Mouse (Mus musculus) midbrain, embryonic 14.5 days (tissue): Measurements from ENCODE around the gene Mok. TPM values are rescaled to one million over a fixed set of nuclear protein-coding genes. Genes with fewer than 3 reads are reported as not detected.
A peak's percentile ranks its signal among the peaks of the same experiment; 100 is the strongest.

ENCODE experiments used
- ATAC-seq: fragments of 200-750 bp; cut with Nextera tagmentation; 2 replicates; pipeline ENCODE4 v1.8.0; 2017; ENCODE audit warnings: moderate number of reproducible peaks, moderate library complexity; ENCODE audit not compliant: low FRiP score, low TSS enrichment
- DNase-seq: peaks from one replicate; pipeline ENCODE4 v3.0.0-alpha.2; 2015
- H3K27ac ChIP-seq: fragments of 300-500 bp; sonication (generic); replicated peaks from 2 replicates; pipeline ENCODE4 v1.5.1; 2014; ENCODE audit warnings: mild to moderate bottlenecking, low read depth, low read length, moderate library complexity
- H3K27me3 ChIP-seq: fragments of 300-500 bp; sonication (generic); 2 replicates; pipeline ENCODE4 v1.6.1; 2014; ENCODE audit warnings: low read length, control low read depth, mixed read lengths; ENCODE audit not compliant: control insufficient read depth, insufficient read depth
- H3K36me3 ChIP-seq: fragments of 300-500 bp; sonication (generic); 2 replicates; pipeline ENCODE4 v1.6.1; 2014; ENCODE audit warnings: low read length, control low read depth; ENCODE audit not compliant: control insufficient read depth, insufficient read depth
- H3K4me1 ChIP-seq: fragments of 300-500 bp; sonication (generic); 2 replicates; pipeline ENCODE4 v1.6.1; 2014; ENCODE audit warnings: mild to moderate bottlenecking, antibody characterized with exemption, low read length, control low read depth; ENCODE audit not compliant: control insufficient read depth, insufficient read depth
- H3K4me2 ChIP-seq: fragments of 300-500 bp; sonication (generic); 2 replicates; pipeline ENCODE4 v1.6.1; 2014; ENCODE audit warnings: mild to moderate bottlenecking, low read length, moderate library complexity
- H3K4me3 ChIP-seq: fragments of 300-500 bp; sonication (generic); replicated peaks from 2 replicates; pipeline ENCODE4 v1.5.1; 2014; ENCODE audit warnings: low read depth, low read length
- H3K9ac ChIP-seq: fragments of 300-500 bp; sonication (generic); replicated peaks from 2 replicates; pipeline ENCODE4 v1.6.1; 2014; ENCODE audit warnings: mild to moderate bottlenecking, low read length, moderate library complexity
- H3K9me3 ChIP-seq: fragments of 300-500 bp; sonication (generic); 2 replicates; pipeline ENCODE4 v1.6.1; 2016; ENCODE audit warnings: low read length, control low read depth, mixed read lengths; ENCODE audit not compliant: control insufficient read depth
- WGBS: fragments of 180-500 bp; shearing (Covaris S2); extraction: QIAGEN DNeasy Blood & Tissue Kit; methylation state at CpG from one replicate; pipeline ENCODE4 v1.1.7; 2014; 5-methylcytosine and 5-hydroxymethylcytosine counted together
- polyA plus RNA-seq: library from polyadenylated mRNA; unstranded; fragments of >200 nt; fragmentation: Nextera tagmentation; extraction: Ambion mirVana; gene quantifications from 2 replicates; pipeline ENCODE4 v1.2.1, GENCODE M21; 2014

Gene Mok
- polyA plus RNA-seq, 1 experiment from 2014 or later = 15.9 TPM

GRCm38 (mm10) chr12:110775628-110776426 is 64.9 kb downstream of the Mok start:
- WGBS = 84% methylated on average over 5 of the region's 5 CpGs
- H3K4me2 ChIP-seq = no peak overlapping the region
- DNase-seq (no peak), ATAC-seq (no peak)
- H3K27ac ChIP-seq = no peak overlapping the region
- no peaks in the 10 kb centered on the region for H3K9me3 ChIP-seq
- peaks cover 17% of the 10 kb centered on the region; the same call in 1 of the 2 replicates for H3K36me3 ChIP-seq
- no peak overlapping the region for H3K9ac ChIP-seq
- no peak overlapping the region for H3K4me3 ChIP-seq
- no peaks in the 10 kb centered on the region for H3K4me1 ChIP-seq
- no peaks in the 10 kb centered on the region for H3K27me3 ChIP-seq

- no peaks in the 10 kb centered on the region for H3K9me3 ChIP-seq
- H3K4me1 ChIP-seq = 0 out of 2 replicates have a peak, but pooled peaks cover 3% of the 10 kb centered on the region
- H3K9ac ChIP-seq = no peak overlapping the region
- no peak for DNase-seq
- no peaks in the 10 kb centered on the region for H3K27me3 ChIP-seq
- H3K36me3 ChIP-seq = no peaks in the 10 kb centered on the region
- H3K27ac ChIP-seq = no peak overlapping the region
- no peak overlapping the region for H3K4me3 ChIP-seq
- H3K4me2 ChIP-seq = no peak overlapping the region
- WGBS = 93% methylated on average over 6 of the region's 6 CpGs
- no peak for ATAC-seq
Observed at GRCm38 (mm10) chr12:110771961-110772360, 68.8 kb downstream of the Mok start.

DNA sequence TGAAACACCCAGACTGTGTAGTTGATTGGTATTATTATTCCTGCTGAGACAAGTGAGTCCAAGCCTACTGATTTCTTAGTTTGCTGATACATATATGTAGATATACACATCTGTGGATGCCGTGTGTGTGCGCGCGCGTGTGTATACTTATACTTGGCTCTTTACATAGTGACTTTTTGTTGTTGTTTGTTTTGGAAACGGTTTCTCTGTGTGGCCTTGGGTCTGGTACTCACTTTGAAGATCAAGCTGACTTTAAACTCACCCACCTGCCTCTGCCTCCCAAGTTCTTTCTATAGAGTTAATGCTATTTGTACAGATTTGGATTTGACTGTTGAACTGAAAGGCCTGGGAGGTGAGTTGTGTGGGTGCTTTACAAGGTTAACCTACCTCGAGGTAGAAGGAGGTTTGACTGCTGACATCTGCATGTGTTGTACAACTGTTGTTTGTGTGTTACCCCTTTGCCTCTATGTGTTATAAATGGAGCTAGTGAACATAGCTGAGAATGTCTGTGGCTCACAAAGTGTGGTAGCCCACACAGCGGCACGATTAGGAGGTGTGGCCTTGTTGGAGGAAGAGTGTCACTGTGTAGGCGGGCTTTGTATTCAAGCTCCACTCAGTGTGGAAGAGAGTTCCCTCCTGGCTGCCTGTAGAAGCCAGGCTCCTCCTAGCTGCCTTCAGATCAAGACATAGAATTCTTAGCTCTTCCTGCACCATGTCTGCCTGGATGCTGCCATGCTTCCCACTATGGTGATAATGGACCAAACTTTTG is 70.1 kb downstream of the Mok start:
- Histone ChIP-seq H3K27me3 (no peaks in the 10 kb centered on the region), H3K27ac (no peak overlapping the region), H3K9ac (no peak overlapping the region), H3K4me3 (no peak overlapping the region), H3K4me1 (0 out of 2 replicates have a peak, but pooled peaks cover 3% of the 10 kb centered on the region), H3K9me3 (no peaks in the 10 kb centered on the region), H3K36me3 (no peaks in the 10 kb centered on the region), H3K4me2 (no peak overlapping the region)
- no peak for DNase-seq
- ATAC-seq = no peak
- 94% methylated on average over 10 of the region's 10 CpGs for WGBS

DNA sequence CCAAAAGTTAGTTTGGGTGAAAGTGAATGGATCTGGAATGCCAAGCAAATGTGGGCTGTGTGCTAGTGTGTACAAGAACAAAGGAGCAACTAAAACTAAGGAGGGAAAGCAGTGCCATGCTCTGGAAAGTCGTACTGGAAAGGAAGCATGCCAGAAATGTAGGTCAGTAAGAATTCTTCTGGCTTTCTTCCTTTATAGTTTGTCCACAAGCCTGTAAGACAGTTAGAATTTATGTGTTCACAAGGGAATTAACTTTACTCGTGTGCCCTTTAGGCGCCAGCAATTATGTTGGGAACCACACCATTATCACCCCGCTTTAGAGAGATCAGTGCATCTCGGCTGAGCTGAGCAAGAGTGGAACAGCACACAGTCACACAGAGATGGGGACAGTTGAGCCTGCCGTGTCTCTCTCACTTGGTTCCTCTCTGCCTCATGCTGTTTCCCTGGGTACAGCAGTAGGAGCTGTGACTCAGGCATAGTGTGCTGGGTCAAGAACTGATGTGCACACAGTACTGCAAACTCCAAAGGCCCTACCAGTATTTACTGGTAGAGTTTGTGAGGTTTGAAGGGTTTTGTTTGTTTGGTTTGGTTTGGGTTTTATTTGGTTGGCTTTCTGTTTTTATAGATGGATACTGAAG is 71.0 kb downstream of the Mok start:
- ATAC-seq (no peak), DNase-seq (no peak)
- H3K36me3 ChIP-seq = no peaks in the 10 kb centered on the region
- H3K4me2 ChIP-seq = no peak overlapping the region
- 0 out of 2 replicates have a peak, but pooled peaks cover 3% of the 10 kb centered on the region for H3K4me1 ChIP-seq
- H3K9me3 ChIP-seq = no peaks in the 10 kb centered on the region
- H3K27ac ChIP-seq = no peak overlapping the region
- no peak overlapping the region for H3K9ac ChIP-seq
- H3K4me3 ChIP-seq = no peak overlapping the region
- no peaks in the 10 kb centered on the region for H3K27me3 ChIP-seq
- 80% methylated on average over 6 of the region's 6 CpGs for whole genome bisulfite sequencing

DNA sequence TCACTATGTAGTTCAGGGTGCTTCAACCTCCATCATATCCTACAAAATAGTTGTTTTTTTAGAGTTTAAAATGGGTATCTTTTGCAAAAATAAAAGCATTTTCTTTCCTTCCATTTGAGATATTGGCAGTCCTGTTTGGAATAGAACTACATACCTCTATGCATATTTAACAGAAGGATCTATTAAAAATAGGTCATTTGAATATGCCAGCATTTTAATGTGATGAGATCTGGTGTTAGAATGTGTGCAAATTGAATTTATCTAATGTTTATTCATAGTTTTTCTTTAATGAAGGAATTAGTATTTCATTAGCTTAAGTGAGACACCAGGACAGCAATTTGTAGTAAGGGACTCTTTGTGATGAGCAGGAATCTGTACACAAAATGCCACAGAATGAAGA is 72.2 kb downstream of the Mok start:
- no peak overlapping the region for H3K27ac ChIP-seq
- no peaks in the 10 kb centered on the region for H3K27me3 ChIP-seq
- H3K9ac ChIP-seq = no peak overlapping the region
- no peak overlapping the region for H3K4me2 ChIP-seq
- H3K4me3 ChIP-seq = no peak overlapping the region
- no peaks in the 10 kb centered on the region for H3K9me3 ChIP-seq
- DNase-seq (no peak), ATAC-seq (no peak)
- H3K36me3 ChIP-seq = no peaks in the 10 kb centered on the region
- 0 out of 2 replicates have a peak, but pooled peaks cover 3% of the 10 kb centered on the region for H3K4me1 ChIP-seq

DNA sequence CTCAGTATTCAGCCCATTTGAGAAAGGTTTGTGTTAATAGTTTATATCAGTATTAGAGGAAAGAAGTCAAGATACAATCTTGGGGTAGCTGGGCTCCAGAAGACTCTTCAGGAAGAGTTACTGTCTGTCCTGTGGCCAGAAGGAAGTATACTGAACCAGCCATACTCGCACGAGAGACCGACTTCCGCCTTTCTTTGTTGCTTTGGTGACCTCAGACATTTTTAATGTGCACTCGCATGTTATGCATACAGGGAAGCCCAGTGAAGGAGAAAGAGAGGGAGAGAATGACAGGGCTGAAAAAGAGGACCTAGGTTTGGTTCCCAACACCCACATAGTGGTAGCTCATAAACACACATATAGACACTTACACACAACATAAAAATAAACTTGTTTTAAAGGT is 76.2 kb downstream of the Mok start:
- Histone ChIP-seq H3K27me3 (no peaks in the 10 kb centered on the region), H3K4me3 (no peak overlapping the region), H3K9me3 (no peaks in the 10 kb centered on the region), H3K9ac (no peak overlapping the region), H3K4me2 (no peak overlapping the region), H3K36me3 (no peaks in the 10 kb centered on the region), H3K4me1 (0 out of 2 replicates have a peak, but pooled peaks cover 9% of the 10 kb centered on the region), H3K27ac (no peak overlapping the region)
- DNase-seq (no peak), ATAC-seq (no peak)
- WGBS = 93% methylated on average over 5 of the region's 5 CpGs

GRCm38 (mm10) chr12:110762321-110762720 is 78.4 kb downstream of the Mok start:
- H3K9me3 ChIP-seq = no peaks in the 10 kb centered on the region
- H3K27me3 ChIP-seq = no peaks in the 10 kb centered on the region
- no peak overlapping the region for H3K4me2 ChIP-seq
- no peaks in the 10 kb centered on the region for H3K36me3 ChIP-seq
- 0 out of 2 replicates have a peak, but pooled peaks cover 6% of the 10 kb centered on the region for H3K4me1 ChIP-seq
- no peak overlapping the region for H3K9ac ChIP-seq
- peak; percentile 15 for DNase-seq
- WGBS = 77% methylated on average over 2 of the region's 2 CpGs
- ATAC-seq = no peak
- no peak overlapping the region for H3K4me3 ChIP-seq
- no peak overlapping the region for H3K27ac ChIP-seq

DNA sequence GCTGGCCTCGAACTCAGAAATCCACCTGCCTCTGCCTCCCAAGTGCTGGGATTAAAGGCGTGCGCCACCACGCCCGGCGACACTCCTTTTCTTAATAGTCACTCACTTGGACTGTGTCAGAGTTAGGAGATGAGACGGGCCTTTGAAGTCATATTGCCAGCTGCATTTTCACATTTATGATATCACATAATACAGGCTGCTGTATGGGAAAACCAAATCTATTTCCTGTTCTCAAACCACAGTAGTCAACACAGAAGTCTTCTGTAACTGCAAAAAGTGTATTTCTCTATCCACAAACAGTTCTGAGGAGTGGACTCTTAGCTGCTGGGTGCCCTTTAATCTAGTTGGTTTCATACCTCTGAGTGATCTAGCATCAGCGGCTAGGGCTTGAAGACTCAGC is 81.8 kb downstream of the Mok start:
- ATAC-seq (no peak), DNase-seq (no peak)
- H3K4me1 ChIP-seq = 0 out of 2 replicates have a peak, but pooled peaks cover 6% of the 10 kb centered on the region
- no peak overlapping the region for H3K9ac ChIP-seq
- no peak overlapping the region for H3K27ac ChIP-seq
- 98% methylated on average over 8 of the region's 8 CpGs for WGBS
- H3K36me3 ChIP-seq = 0 out of 2 replicates have a peak, but pooled peaks cover 4% of the 10 kb centered on the region
- H3K4me3 ChIP-seq = no peak overlapping the region
- no peak overlapping the region for H3K4me2 ChIP-seq
- no peaks in the 10 kb centered on the region for H3K27me3 ChIP-seq
- no peaks in the 10 kb centered on the region; the same call in 1 of the 2 replicates for H3K9me3 ChIP-seq
